Mouse (Mus musculus): Measurements from ENCODE around the gene Gm21953.
"Not testable (repeated sequence)": the region's sequence is repeated elsewhere in the genome, so short reads cannot be mapped to it uniquely, and the experiment has no call there.

The Gm21953 gene

GRCm38 (mm10) chr4:42293967-42294366 is at the start of gene Gm21953:
Gene Gm21953, plus strand, starts transcription at chr4:42294267.
- not testable (repeated sequence) for DNase-seq (ENCODE audit: extremely low spot score, low read depth, low spot score)

DNA sequence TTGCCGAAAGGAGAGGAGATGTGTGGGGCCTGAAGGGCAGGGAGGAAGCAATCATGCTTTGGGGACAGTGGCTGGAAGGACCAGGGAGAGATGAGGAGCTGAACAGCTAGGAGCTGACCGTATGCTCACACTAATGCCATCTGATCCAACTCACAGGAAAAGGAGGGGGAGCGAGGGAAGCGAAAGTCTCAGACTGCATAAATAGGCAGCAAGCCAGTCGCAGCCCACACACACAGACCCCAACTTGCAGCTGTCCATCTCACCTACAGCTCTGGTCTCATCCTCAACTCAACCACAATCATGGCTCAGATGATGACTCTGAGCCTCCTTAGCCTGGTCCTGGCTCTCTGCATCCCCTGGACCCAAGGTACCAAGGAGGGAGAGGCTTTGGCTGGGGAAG is 38.6 kb upstream of the Gm21953 start, which contains the start of gene Ccl21b:
TSS of gene Ccl21b (plus strand) at position 301 of the 400 bp plus-strand sequence.
- DNase-seq (ENCODE audit: extremely low spot score, low read depth, low spot score), result not testable (repeated sequence)

DNA sequence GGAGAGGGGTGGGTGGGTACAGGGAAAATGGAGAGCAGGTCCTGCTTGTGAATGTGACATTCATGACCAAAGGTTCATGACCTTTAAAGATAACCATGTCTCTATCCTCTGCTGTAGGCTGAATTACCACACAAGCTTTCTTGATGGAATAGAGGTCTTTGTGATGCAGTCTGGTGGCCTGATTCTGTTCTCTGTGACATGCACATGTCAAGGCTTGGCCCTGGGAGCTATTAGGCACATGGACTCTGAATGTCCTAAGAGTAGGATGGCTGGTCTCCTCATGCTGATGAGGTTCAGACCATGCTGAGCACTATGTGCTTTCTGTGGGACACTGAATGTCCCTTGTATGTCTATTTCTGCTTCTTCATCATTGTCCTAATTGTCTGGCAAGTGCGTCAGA is 24.0 kb downstream of the Gm21953 start, which contains the start of gene Fam205a3:
TSS of gene Fam205a3 (plus strand) at position 301 of the 400 bp plus-strand sequence.
- DNase-seq (ENCODE audit: extremely low spot score, low read depth, low spot score), result not testable (repeated sequence)

Data from hindlimb bud, embryonic 11.5 days (tissue).